Mouse (Mus musculus) kidney, adult 18-20 months (tissue): ENCODE data around the gene Cntnap5b.
A peak's percentile ranks its signal among the peaks of the same experiment; 100 is the strongest.

ENCODE experiments used
- DNase-seq: peaks from one replicate; pipeline ENCODE4 v3.0.0; 2021

Gene Cntnap5b

DNA sequence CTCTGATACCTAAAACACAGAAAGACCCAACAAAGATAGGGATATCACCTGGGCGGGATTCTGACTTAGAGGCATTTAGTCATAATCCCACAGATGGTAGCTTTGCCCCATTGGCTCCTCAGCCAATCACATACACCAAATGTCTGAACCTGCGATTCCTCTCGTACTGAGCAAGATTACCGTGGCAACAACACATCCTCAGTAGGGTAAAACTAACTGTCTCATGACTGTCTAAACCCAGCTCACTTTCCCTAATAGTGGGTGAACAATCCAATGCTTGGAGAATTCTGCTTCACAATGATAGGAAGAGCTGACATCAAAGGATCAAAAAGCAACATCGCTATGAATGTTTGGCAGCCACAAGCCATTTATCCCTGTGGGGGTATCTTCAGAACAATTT lies 407.5 kb downstream of the Cntnap5b start:
- no peak for DNase-seq

DNA sequence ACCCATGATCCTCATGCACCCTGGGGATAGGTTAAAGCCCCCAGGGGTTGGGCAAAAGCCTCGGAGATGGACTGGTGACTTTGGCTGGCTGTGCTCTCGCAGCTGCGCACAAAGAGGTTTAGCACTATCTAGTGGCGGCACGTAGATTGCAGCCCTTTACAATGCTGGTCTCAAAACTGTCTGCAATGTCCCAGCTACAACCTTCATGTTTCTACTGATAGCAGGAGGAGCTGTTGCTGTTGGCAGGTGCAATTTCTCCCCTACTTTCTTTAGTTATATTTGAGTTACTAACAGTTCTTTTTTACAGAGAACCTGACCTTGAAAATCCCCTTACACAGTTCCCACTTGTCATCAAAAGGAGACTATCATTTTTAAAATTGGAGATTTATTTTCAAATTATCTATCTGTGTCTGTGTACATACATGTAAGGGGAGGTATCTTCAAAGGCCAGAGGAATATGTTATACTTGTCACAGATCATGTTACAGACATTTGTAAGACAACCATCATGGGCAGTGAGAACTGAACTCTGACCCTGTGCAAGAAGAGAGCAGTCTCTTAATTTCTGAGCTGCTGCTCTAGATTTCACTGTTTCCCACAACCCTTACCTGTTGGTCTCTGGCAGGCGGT lies 459.5 kb downstream of the Cntnap5b start:
- DNase-seq = peak; percentile 14

DNA sequence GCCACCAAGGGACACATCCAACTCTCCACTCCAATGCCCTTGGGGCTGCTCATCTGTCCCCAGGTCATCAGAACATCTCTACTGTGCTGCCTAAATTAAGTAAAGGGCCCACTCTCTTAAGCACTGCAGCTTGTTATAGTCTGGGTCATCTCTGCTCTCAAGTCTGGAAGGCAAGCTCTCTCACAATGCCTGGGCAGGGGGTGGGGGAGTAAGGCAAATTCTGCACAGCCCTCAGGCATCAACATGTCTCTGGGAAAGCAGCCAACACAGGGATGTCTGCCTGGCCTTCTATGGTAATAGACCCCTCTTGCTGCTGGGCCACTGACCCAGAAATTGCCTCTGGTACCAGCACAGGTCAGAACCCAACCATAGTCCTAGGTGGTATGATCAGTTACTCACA lies 479.4 kb downstream of the Cntnap5b start:
- no peak for DNase-seq

DNA sequence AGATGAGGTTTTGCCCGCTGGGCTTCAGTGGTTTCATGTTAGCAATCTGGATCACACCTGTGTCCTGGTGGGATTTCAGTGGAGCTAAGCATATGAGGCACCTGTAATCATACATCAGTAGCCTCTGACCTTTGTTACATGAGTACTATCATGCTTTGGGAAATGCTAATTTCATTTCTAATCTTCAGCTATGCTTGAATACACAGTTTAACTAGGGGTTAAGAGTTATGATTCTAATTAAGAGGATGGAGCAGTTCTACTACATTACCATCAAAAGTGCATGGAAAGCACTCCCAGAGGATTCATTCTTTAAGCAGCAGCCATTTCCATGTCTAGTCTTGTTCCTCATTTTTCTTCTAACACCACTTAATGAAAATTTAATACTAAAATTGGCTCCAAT lies 538.1 kb downstream of the Cntnap5b start:
- no peak for DNase-seq

DNA sequence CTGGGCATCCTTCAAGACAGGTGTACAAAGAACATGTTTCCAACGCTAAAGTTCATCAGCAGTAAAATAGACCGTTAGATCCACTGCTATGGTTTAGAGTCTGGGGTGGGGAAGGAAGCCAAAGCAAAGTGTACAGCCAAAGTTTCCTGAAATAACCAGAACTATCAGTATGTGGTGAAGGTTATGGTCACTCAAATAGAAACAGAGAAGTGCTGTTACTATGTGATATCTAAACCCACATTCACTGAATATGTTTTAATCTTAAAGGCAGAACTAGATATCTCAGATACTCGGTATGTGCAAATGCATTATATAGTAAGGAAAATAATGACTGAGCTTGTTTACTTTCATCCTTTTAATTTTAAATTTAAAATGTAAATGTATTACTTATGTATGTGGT lies 558.5 kb downstream of the Cntnap5b start:
- no peak for DNase-seq

DNA sequence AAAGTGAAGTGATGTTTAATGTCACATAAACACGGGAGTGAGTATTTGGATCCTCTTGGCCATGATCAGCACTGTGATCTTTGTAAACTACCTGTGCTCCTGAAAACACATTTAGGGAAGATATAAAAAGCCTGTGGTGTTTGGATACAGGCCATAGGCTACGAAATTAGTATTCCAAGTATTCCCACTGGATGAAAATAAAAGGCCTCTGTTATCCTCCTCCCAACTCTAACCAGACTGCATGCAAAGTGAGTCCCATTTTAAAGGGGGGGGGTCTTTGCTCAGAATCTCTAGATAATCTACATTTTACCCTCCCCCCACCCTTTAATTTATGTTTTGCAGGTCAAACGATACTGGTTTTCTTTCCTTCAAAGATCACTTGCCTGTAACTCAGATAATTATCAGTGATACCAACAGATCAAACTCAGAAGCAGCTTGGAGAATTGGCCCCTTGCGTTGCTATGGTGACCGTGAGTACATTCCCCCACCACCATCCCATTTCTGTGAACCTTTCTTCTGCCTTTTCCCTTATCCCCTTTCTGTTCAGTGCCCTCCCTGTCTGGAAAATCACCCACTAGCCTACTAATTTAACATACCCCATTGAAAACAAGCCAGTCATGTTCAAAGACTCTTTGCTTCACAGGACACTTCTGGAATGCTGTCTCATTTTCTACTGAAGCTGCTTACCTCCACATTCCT lies 597.0 kb downstream of the Cntnap5b start:
- DNase-seq = no peak

DNA sequence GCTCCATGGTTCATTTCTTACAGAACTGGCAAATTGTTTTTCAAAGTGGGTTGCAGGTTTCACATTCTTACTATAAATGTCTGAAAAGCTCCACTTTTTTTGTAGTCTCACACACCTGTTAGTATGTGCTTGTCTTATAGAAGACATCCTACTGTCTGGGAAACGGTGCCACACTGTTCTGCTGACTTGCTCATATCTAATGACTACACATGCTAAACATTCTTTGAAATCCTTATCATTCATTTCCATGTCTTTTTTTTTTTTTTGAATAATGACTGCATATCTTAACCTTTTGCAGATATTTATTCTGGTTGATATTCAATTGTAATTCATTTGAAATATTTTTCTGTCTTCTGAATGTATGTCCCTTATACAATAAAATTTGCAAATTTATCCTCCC lies 613.7 kb downstream of the Cntnap5b start:
- DNase-seq = no peak

DNA sequence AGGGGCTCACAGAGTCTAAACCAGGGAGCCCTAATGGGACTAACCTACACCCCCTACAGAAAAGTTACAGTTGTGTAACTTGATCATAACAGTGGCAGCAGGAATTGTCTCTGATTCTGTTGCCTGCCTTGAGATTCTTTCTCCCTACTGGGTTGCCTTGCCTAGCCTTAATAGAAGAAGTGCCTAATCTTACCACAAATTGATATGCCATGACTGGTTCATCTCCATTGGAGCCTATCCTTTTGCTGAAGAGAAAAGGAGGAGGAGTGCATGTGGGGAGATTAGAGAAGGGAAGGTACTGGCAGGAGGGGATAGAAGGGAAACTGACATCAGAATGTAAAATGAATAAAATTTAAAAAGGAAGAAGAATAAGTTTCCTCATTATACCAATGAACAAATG lies 621.5 kb downstream of the Cntnap5b start:
- no peak for DNase-seq

DNA sequence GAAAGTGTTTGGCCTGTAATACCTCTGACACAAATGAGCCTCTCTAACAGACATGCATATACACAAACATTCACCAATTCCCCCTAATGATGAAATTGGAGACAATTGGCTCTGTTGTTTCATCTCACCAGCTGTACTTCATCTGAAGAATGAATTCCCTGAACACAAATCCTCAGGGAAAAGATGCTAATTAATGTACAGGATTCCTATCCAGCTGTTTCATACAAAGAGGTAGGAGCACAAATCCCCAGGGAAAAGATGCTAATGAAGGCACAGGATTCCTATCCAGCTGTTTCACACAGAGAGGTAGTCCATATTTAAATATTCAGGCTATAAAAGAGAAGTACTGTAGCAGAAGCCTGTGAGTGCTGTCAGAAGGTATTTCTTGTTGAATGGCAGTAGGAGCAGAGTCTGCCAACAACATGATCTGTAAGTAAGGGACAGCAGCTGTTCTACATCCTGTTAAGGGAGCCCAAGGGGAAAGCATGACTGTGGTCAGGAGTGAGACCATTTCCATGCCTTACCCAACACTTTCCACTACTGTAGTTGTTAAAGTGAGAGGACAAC lies 644.2 kb downstream of the Cntnap5b start:
- DNase-seq = no peak

DNA sequence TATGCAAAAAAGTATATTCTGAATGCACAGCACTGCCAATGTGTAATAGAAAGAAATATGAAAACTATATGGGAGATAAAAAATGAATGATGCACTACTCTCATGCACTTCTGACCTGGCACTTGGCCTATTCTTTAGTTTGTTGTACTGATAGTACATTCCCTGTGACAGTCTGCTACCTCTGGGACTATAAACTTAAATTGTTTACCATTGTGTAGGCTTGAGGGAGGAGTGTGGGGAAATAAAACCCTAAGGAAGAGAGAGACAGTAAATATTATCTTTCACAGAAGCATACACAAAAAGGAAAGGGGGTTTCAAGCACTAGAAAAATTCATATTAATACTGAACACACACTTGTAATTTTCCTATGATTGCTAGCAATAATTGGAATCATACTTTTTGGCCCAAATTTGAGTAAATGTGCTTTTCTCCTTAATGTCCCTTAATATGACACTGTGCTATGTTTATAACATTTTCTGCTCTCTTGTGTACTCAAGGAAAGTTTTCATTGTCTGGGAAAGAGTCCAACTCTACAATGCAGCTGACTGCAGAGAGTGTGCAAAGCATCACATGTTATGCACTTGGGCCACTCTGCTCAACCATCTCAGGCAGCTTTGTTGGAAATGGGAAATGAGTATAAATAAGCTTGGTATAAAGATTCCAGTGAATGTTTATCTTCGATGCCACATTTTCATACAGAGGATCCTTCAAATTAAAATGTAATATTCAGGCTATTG lies 657.6 kb downstream of the Cntnap5b start:
- DNase-seq = no peak

DNA sequence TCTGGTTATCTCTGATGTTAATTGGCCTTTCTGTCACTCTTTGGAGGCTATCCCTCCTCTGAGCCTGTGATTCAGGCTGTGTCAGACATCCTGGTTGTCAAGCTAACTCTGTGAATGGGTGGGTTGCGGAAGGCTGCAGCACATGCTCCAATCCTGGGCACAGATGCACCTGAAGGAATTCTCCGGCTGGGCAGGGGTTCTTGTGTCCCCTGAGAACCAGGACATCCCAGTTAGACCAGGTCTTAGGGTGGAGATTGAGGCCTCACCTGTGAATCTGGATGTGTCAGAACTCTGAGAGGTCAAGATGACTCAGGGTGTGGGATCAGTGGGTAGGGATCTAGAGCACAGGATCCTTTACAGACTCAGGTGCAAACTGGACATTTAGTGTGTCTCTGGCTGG lies 691.3 kb downstream of the Cntnap5b start:
- no peak for DNase-seq

DNA sequence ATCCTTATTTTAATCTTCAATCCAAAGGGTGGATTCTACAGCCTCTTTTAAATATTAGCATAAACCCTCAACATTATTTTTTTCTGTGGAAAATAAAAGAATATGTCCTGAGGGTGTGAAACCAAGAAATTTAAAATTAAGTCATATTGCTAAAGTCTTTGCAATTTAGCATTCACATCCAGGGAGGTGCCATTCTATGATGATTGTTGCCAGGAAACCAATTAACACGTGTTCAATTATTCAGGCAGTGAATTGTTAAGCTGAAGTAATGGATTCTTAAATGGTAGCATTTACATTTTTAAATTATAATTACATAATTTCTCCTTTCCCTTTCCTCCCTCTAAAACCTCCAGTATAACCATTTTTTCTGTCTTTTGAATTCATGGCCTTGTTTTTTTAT lies 692.7 kb downstream of the Cntnap5b start:
- no peak for DNase-seq

DNA sequence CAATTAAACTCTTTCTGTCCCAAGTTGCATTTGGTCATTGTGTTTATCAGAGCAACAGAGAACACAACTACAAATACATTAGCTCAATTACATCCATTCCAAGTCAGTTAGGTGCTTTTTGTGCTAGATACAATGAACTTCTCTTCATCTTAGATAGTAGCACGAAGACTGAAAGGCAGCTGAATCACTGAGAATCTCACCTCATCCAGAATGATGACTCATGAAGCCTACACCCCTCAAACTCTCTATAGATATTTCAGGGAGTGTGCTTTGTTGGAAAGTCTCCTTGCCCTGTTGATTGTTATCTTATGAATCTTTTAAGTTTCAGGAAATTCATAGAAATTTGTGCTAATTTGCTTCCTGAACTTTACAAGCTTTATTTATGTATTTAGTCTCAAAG lies 695.0 kb downstream of the Cntnap5b start:
- no peak for DNase-seq

DNA sequence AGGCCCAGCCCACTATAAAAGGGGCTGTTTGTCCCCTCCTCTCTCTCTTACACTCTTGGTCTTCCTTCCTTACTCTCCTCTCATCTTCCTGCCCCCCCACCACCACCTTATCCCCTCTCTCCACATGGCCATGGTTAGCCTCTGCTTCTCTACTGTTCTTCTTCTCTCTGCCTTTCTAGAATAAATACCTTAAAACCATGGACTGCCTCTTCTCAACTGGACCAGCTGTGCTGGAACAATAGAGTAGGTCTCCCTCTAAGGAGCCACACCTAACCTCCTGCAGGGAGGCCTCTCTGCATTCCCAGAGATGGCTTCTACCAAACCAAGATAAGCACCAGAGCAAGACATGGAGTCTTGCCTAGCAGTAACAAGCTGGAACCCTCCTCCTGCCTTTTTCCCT lies 737.3 kb downstream of the Cntnap5b start:
- no peak for DNase-seq
